Mouse (Mus musculus) MEL (cell line): Measurements from ENCODE around the gene Ankdd1b. TPM values are rescaled to one million over a fixed set of nuclear protein-coding genes. Genes with fewer than 3 reads are reported as not detected.

Source experiments
- DNase-seq: peaks from one replicate; pipeline ENCODE4 v3.0.0; 2011; ENCODE audit warnings: low read depth, low spot score
- H3K27ac ChIP-seq: 2 replicates; pipeline ENCODE4 v1.5.1; 2012; ENCODE audit warnings: low read depth, mild to moderate bottlenecking, control low read depth, low read length, moderate library complexity; ENCODE audit not compliant: control insufficient read depth
- H3K27me3 ChIP-seq, 2 experiments: fragments of 150-350 bp in 1 of 2; sonication (generic) in 1 of 2; 2 replicates each; pipeline ENCODE4 v1.6.1; 2012; ENCODE audit warnings: low read length in 2 of 2, mild to moderate bottlenecking in 2 of 2, improper control_type of control experiment in 1 of 2, moderate library complexity in 1 of 2; ENCODE audit not compliant: insufficient read depth in 2 of 2, control insufficient read depth in 1 of 2
- H3K36me3 ChIP-seq, 2 experiments: 2 replicates each; pipeline ENCODE4 v1.6.1; 2012 to 2014; ENCODE audit warnings: low read length in 2 of 2, improper control_type of control experiment in 1 of 2, inconsistent platforms in 1 of 2, mild to moderate bottlenecking in 1 of 2; ENCODE audit not compliant: insufficient read depth in 2 of 2, control insufficient read depth in 1 of 2
- H3K4me1 ChIP-seq, 2 experiments: fragments of 150-350 bp in 1 of 2; sonication (generic) in 1 of 2; 2 replicates each; pipeline ENCODE4 v1.6.1; 2012; ENCODE audit warnings: low read length in 2 of 2, improper control_type of control experiment in 1 of 2, mild to moderate bottlenecking in 1 of 2; ENCODE audit not compliant: insufficient read depth in 2 of 2, control insufficient read depth in 1 of 2
- H3K4me3 ChIP-seq, 2 experiments: fragments of 150-350 bp in 1 of 2; sonication (generic) in 1 of 2; 2 replicates each; pipeline ENCODE4 v1.5.1; 2012; ENCODE audit warnings: low read depth in 2 of 2, low read length in 2 of 2, mild to moderate bottlenecking in 2 of 2, moderate library complexity in 2 of 2, control low read depth in 1 of 2, improper control_type of control experiment in 1 of 2; ENCODE audit not compliant: control insufficient read depth in 1 of 2, insufficient read depth in 1 of 2
- H3K79me2 ChIP-seq: 2 replicates; pipeline ENCODE4 v1.6.1; 2012; ENCODE audit warnings: mild to moderate bottlenecking, low read length, moderate library complexity; ENCODE audit not compliant: control insufficient read depth, poor library complexity, insufficient read depth
- H3K9ac ChIP-seq: 2 replicates; pipeline ENCODE4 v1.6.1; 2012; ENCODE audit warnings: low read depth, mild to moderate bottlenecking, control low read depth, low read length, moderate library complexity; ENCODE audit not compliant: control insufficient read depth, poor library complexity, severe bottlenecking
- H3K9me3 ChIP-seq: fragments of 150-350 bp; sonication (generic); replicated peaks from 2 replicates; pipeline ENCODE4 v1.6.1; 2012; ENCODE audit warnings: mild to moderate bottlenecking, low read length, improper control_type of control experiment, moderate library complexity; ENCODE audit not compliant: insufficient read depth
- BHLHE40 ChIP-seq: IDR thresholded peaks from 2 replicates; pipeline ENCODE4 v1.6.1; 2012; ENCODE audit warnings: low read depth, mild to moderate bottlenecking, inconsistent platforms, low read length, improper control_type of control experiment, borderline replicate concordance
- CHD1 ChIP-seq: IDR thresholded peaks from 2 replicates; pipeline ENCODE4 v1.6.1; 2012; ENCODE audit warnings: low read depth, mild to moderate bottlenecking, inconsistent platforms, low read length, improper control_type of control experiment
- CHD2 ChIP-seq: IDR thresholded peaks from 2 replicates; pipeline ENCODE4 v1.6.1; 2011; ENCODE audit warnings: low read length, improper control_type of control experiment
- E2F4 ChIP-seq: IDR thresholded peaks from 2 replicates; pipeline ENCODE4 v1.6.1; 2011; ENCODE audit warnings: low read depth, low read length, improper control_type of control experiment, borderline replicate concordance
- ELF1 ChIP-seq: IDR thresholded peaks from 2 replicates; pipeline ENCODE4 v1.6.1; 2014; ENCODE audit warnings: low read depth, mild to moderate bottlenecking, inconsistent platforms, low read length, improper control_type of control experiment, moderate library complexity
- EP300 ChIP-seq, 2 experiments: IDR thresholded peaks; 2 replicates each; pipeline ENCODE4 v1.6.1; 2011; ENCODE audit warnings: improper control_type of control experiment in 2 of 2, low read length in 2 of 2, low read depth in 1 of 2, mild to moderate bottlenecking in 1 of 2
- ETS1 ChIP-seq: IDR thresholded peaks from 2 replicates; pipeline ENCODE4 v1.6.1; 2012; ENCODE audit warnings: low read depth, mild to moderate bottlenecking, inconsistent platforms, low read length, improper control_type of control experiment, moderate library complexity
- GATA1 ChIP-seq: IDR thresholded peaks from 2 replicates; pipeline ENCODE4 v1.6.1; 2011; ENCODE audit warnings: low read depth, low read length, improper control_type of control experiment
- HCFC1 ChIP-seq: IDR thresholded peaks from 2 replicates; pipeline ENCODE4 v1.6.1; 2012; ENCODE audit warnings: low read depth, mild to moderate bottlenecking, inconsistent platforms, low read length, improper control_type of control experiment, moderate library complexity
- KAT2A ChIP-seq: conservative IDR thresholded peaks from 2 replicates; pipeline ENCODE4 v1.6.1; 2012; ENCODE audit warnings: low read depth, low read length, improper control_type of control experiment, inconsistent platforms
- MAFK ChIP-seq: IDR thresholded peaks from 2 replicates; pipeline ENCODE4 v1.6.1; 2011; ENCODE audit warnings: low read depth, mild to moderate bottlenecking, low read length, improper control_type of control experiment, borderline replicate concordance
- MAX ChIP-seq: IDR thresholded peaks from 2 replicates; pipeline ENCODE4 v1.6.1; 2011; ENCODE audit warnings: low read length, improper control_type of control experiment
- MAZ ChIP-seq: IDR thresholded peaks from 2 replicates; pipeline ENCODE4 v1.6.1; 2012; ENCODE audit warnings: low read depth, mild to moderate bottlenecking, inconsistent platforms, low read length, improper control_type of control experiment
- MEF2A ChIP-seq: IDR thresholded peaks from 2 replicates; pipeline ENCODE4 v1.6.1; 2014; ENCODE audit warnings: low read depth, mild to moderate bottlenecking, inconsistent platforms, low read length, improper control_type of control experiment; ENCODE audit not compliant: poor library complexity, insufficient replicate concordance, severe bottlenecking; ENCODE audit errors: extremely low read depth
- MXI1 ChIP-seq: IDR thresholded peaks from 2 replicates; pipeline ENCODE4 v1.6.1; 2011; ENCODE audit warnings: mild to moderate bottlenecking, low read depth, low read length, improper control_type of control experiment
- MYB ChIP-seq: IDR thresholded peaks from 2 replicates; pipeline ENCODE4 v1.6.1; 2011; ENCODE audit warnings: mild to moderate bottlenecking, low read depth, low read length, improper control_type of control experiment
- MYC ChIP-seq: IDR thresholded peaks from 2 replicates; pipeline ENCODE4 v1.6.1; 2011; ENCODE audit warnings: low read depth, mild to moderate bottlenecking, low read length, improper control_type of control experiment, moderate library complexity
- NELFE ChIP-seq: IDR thresholded peaks from 2 replicates; pipeline ENCODE4 v1.6.1; 2011; ENCODE audit warnings: low read depth, low read length, improper control_type of control experiment
- NRF1 ChIP-seq: IDR thresholded peaks from 2 replicates; pipeline ENCODE4 v1.6.1; 2014; ENCODE audit warnings: low read depth, mild to moderate bottlenecking, inconsistent platforms, low read length, improper control_type of control experiment, moderate library complexity; ENCODE audit not compliant: poor library complexity, insufficient read depth, severe bottlenecking
- POLR2A ChIP-seq, 2 experiments: IDR thresholded peaks; 2 replicates each; pipeline ENCODE4 v1.6.1; 2011 to 2012; ENCODE audit warnings: low read length in 2 of 2, mild to moderate bottlenecking in 2 of 2, control low read depth in 1 of 2, improper control_type of control experiment in 1 of 2, low read depth in 1 of 2, moderate library complexity in 1 of 2; ENCODE audit not compliant: control insufficient read depth in 1 of 2, insufficient read depth in 1 of 2, poor library complexity in 1 of 2
- RCOR1 ChIP-seq: IDR thresholded peaks from 2 replicates; pipeline ENCODE4 v1.6.1; 2012; ENCODE audit warnings: low read depth, mild to moderate bottlenecking, inconsistent platforms, low read length, improper control_type of control experiment
- SIN3A ChIP-seq: IDR thresholded peaks from 2 replicates; pipeline ENCODE4 v1.6.1; 2012; ENCODE audit warnings: low read length, improper control_type of control experiment, inconsistent platforms
- TBP ChIP-seq: IDR thresholded peaks from 2 replicates; pipeline ENCODE4 v1.8.0; 2011; ENCODE audit warnings: low read depth, low read length, improper control_type of control experiment
- TCF12 ChIP-seq: IDR thresholded peaks from 2 replicates; pipeline ENCODE4 v1.6.1; 2014; ENCODE audit warnings: low read depth, mild to moderate bottlenecking, inconsistent platforms, low read length, improper control_type of control experiment, moderate library complexity
- USF1 ChIP-seq: IDR thresholded peaks from 2 replicates; pipeline ENCODE4 v1.6.1; 2014; ENCODE audit warnings: low read depth, mild to moderate bottlenecking, inconsistent platforms, low read length, improper control_type of control experiment, moderate library complexity
- USF2 ChIP-seq, 2 experiments: IDR thresholded peaks; 2 replicates each; pipeline ENCODE4 v1.6.1; 2011 to 2012; ENCODE audit warnings: improper control_type of control experiment in 2 of 2, low read length in 2 of 2, borderline replicate concordance in 1 of 2, inconsistent platforms in 1 of 2, low read depth in 1 of 2, mild to moderate bottlenecking in 1 of 2; ENCODE audit not compliant: insufficient read depth in 1 of 2
- ZC3H11A ChIP-seq: IDR thresholded peaks from 2 replicates; pipeline ENCODE4 v1.6.1; 2012; ENCODE audit warnings: low read depth, mild to moderate bottlenecking, inconsistent platforms, low read length, improper control_type of control experiment
- ZMIZ1 ChIP-seq: IDR thresholded peaks from 2 replicates; pipeline ENCODE4 v1.6.1; 2012; ENCODE audit warnings: low read depth, mild to moderate bottlenecking, inconsistent platforms, low read length, improper control_type of control experiment, moderate library complexity
- ZNF384 ChIP-seq: IDR thresholded peaks from 2 replicates; pipeline ENCODE4 v1.6.1; 2012; ENCODE audit warnings: low read depth, mild to moderate bottlenecking, inconsistent platforms, low read length, improper control_type of control experiment
- polyA plus RNA-seq, 2 experiments: library from polyadenylated mRNA; stranded (reverse) in 1 of 2; unstranded in 1 of 2; fragments of >175 nt in 1 of 2; fragments of >200 nt in 1 of 2; gene quantifications; 2 replicates each; pipeline versions ENCODE4 v1.2.1 to v1.2.4; 2012; ENCODE audit warnings: low replicate concordance in 2 of 2, low read depth in 1 of 2; ENCODE audit not compliant: insufficient read length in 2 of 2, insufficient read depth in 1 of 2, missing spikeins in 1 of 2
- total RNA-seq: library from RNA; depleted of rRNA; stranded (reverse); fragments of 300-350 nt; gene quantifications from 2 replicates; pipeline ENCODE4 v1.2.3, GENCODE M21; 2012

The Ankdd1b gene
- total and polyA plus RNA-seq, 3 experiments = 0.12 TPM; not detected in 2

DNA sequence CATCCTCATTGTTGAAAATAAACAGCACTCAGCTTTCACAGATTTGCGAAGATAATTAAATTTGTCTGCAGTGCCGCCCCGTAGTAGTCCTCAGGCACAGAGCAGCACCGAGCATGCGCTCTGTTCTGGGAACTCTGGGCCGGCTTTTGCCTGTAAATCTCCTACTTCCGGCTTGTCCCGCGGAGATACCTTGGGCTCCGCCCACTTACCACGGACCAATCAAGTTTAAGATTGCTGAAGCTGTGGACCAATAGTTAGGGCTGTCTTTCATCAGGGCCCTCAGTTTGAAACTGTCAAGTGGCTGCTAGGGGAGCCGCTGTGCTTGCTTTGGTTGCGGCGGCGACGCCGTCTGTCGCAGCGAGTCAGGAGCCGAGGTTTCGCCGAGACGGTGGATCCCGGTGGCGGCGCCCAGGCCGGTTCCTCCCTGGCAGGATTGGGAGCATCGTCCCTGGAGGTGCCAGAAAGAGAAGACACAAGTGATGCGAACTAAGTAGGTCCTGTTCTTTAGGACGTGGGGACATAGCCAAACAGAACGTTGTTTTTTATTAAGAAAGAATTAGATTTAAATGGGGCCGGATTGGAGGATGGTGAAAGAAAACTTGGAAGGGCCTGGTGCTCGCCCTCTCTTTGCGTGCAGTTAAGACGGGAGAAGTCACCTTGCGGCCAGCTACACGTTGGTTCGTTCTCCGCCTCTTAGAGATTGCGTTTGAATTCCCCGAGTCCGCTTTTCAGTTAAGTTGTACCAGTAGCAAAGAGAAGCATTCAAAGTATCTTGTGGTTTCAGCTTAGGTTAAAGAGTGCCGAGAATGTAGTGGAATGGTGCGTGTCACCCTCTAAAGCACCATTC is 82.7 kb downstream of the Ankdd1b start, which contains the start of gene Poc5:
Gene Poc5 (plus strand): TSS at position 253 of the 847 bp plus-strand sequence.
- TF ChIP-seq MAX (peak; percentile 56; the same call in 1 of the 2 replicates), ZMIZ1 (no peak), EP300 (IDR thresholded peaks at IDR 0.05; ENCODE audit: low read depth in 1 of 2, low read length in 2 of 2) (peak in 1 of 2 experiments; percentile 40; a peak in 1 of 4 replicates), NRF1 (peak; percentile 94), USF1 (0 out of 2 replicates have a peak, but pooled peaks have one; percentile 26), MEF2A (no peak), NELFE (peak; percentile 80), BHLHE40 (no peak), TBP (peak; percentile 83), RCOR1 (peak; percentile 88), MAZ (peak; percentile 45; the same call in 1 of the 2 replicates), USF2 (IDR thresholded peaks at IDR 0.05; ENCODE audit: borderline replicate concordance in 1 of 2, insufficient read depth in 1 of 2, low read depth in 1 of 2, low read length in 2 of 2) (no peak), HCFC1 (peak; percentile 95), POLR2A (IDR thresholded peaks at IDR 0.05; ENCODE audit: control insufficient read depth in 1 of 2, insufficient read depth in 1 of 2, low read depth in 1 of 2, low read length in 2 of 2, poor library complexity in 1 of 2) (peak; percentile 68 to 86), MAFK (no peak), MYC (peak; percentile 85), TCF12 (peak; percentile 59), CHD2 (peak; percentile 87), CHD1 (no peak), ETS1 (peak; percentile 56), GATA1 (peak; percentile 83), ZNF384 (no peak), MYB (peak; percentile 72), ZC3H11A (no peak), MXI1 (peak; percentile 87), SIN3A (peak; percentile 96), ELF1 (peak; percentile 100), KAT2A (peak; percentile 81), E2F4 (peak; percentile 58; the same call in 1 of the 2 replicates)
- peaks cover 9 to 18% of the 10 kb centered on the region in 2 experiments for H3K36me3 ChIP-seq
- peak; percentile 98 for DNase-seq
- peaks cover 2 to 3% of the 10 kb centered on the region in 2 experiments; a peak in 2 of 4 replicates for H3K4me1 ChIP-seq
- H3K79me2 ChIP-seq = peaks cover 17% of the 10 kb centered on the region
- H3K27me3 ChIP-seq = peaks cover 0 to 3% of the 10 kb centered on the region in 2 experiments; a peak in 1 of 4 replicates
- peak within 1 kb of the TSS; percentile 88 to 96 for H3K4me3 ChIP-seq
- peak within 1 kb of the TSS; percentile 91 for H3K9ac ChIP-seq
- no peaks in the 10 kb centered on the region for H3K9me3 ChIP-seq
- H3K27ac ChIP-seq = peak within 1 kb of the TSS; percentile 67
